Mouse (Mus musculus) kidney, embryonic 16.5 days (tissue): ENCODE results near the gene Dap. TPM values are rescaled to one million over a fixed set of nuclear protein-coding genes. Genes with fewer than 3 reads are reported as not detected.
A peak's percentile ranks its signal among the peaks of the same experiment; 100 is the strongest.

Experiments
- ATAC-seq: fragments of 200-750 bp; cut with Nextera tagmentation; 2 replicates; pipeline ENCODE4 v1.8.0; 2017; ENCODE audit warnings: moderate TSS enrichment; ENCODE audit not compliant: low FRiP score, low TSS enrichment
- H3K27ac ChIP-seq: fragments of 300-500 bp; sonication (generic); 2 replicates; pipeline ENCODE4 v1.5.1; 2014; ENCODE audit warnings: low read length
- H3K27me3 ChIP-seq: fragments of 300-500 bp; sonication (generic); 2 replicates; pipeline ENCODE4 v1.6.1; 2014; ENCODE audit warnings: low read length, control low read depth, mixed read lengths; ENCODE audit not compliant: insufficient read depth
- H3K36me3 ChIP-seq: fragments of 300-500 bp; sonication (generic); 2 replicates; pipeline ENCODE4 v1.6.1; 2014; ENCODE audit warnings: low read length, control low read depth, mixed read lengths; ENCODE audit not compliant: insufficient read depth
- H3K4me1 ChIP-seq: fragments of 300-500 bp; sonication (generic); 2 replicates; pipeline ENCODE4 v1.6.1; 2014; ENCODE audit warnings: low read length, control low read depth, mixed read lengths; ENCODE audit not compliant: insufficient read depth
- H3K4me2 ChIP-seq: fragments of 300-500 bp; sonication (generic); replicated peaks from 2 replicates; pipeline ENCODE4 v1.6.1; 2014; ENCODE audit warnings: low read depth, low read length
- H3K4me3 ChIP-seq: fragments of 300-500 bp; sonication (generic); 2 replicates; pipeline ENCODE4 v1.5.1; 2014; ENCODE audit warnings: mild to moderate bottlenecking, low read length
- H3K9ac ChIP-seq: fragments of 300-500 bp; sonication (generic); replicated peaks from 2 replicates; pipeline ENCODE4 v1.6.1; 2014; ENCODE audit warnings: low read length
- H3K9me3 ChIP-seq: fragments of 300-500 bp; sonication (generic); 2 replicates; pipeline ENCODE4 v1.6.1; 2016; ENCODE audit warnings: low read length, control low read depth
- WGBS: fragments of 180-500 bp; shearing (Covaris S2); extraction: QIAGEN DNeasy Blood & Tissue Kit; methylation state at CpG from one replicate; pipeline ENCODE4 v1.1.7; 2014; 5-methylcytosine and 5-hydroxymethylcytosine counted together
- polyA plus RNA-seq: library from polyadenylated mRNA; unstranded; fragments of >200 nt; fragmentation: Nextera tagmentation; extraction: Ambion mirVana; gene quantifications from 2 replicates; pipeline ENCODE4 v1.2.1, GENCODE M21; 2015

Gene Dap
- polyA plus RNA-seq, 1 experiment from 2014 or later: 78.3 TPM

DNA sequence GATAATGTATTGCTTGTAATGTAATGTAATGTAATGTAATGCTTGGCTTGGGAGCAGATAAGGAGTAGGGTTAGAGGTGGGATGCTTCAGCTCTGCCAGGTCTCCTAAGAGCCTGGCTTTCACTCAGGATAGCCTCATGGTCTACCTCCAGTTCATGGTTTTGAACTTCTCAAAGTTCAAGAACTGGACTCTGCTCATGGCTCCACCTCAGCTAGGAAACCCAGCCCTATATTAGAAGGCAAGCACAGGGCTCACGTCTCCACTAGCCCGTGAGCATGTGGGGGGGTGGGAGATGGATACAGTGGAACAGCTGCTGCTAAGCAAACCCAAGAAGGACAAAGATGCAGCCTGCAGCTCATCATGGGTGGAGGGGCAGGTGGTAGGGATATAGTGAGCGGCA lies 61.6 kb downstream of the Dap start:
- H3K4me2 ChIP-seq: no peak overlapping the region
- H3K27me3 ChIP-seq: no peaks in the 10 kb centered on the region
- no peaks in the 10 kb centered on the region for H3K4me1 ChIP-seq
- ATAC-seq: no peak
- no peak overlapping the region for H3K9ac ChIP-seq
- no peak overlapping the region for H3K4me3 ChIP-seq
- no peaks in the 10 kb centered on the region for H3K36me3 ChIP-seq
- no peaks in the 10 kb centered on the region for H3K9me3 ChIP-seq
- WGBS: 85% methylated on average over 3 of the region's 3 CpGs
- H3K27ac ChIP-seq: no peak overlapping the region

DNA sequence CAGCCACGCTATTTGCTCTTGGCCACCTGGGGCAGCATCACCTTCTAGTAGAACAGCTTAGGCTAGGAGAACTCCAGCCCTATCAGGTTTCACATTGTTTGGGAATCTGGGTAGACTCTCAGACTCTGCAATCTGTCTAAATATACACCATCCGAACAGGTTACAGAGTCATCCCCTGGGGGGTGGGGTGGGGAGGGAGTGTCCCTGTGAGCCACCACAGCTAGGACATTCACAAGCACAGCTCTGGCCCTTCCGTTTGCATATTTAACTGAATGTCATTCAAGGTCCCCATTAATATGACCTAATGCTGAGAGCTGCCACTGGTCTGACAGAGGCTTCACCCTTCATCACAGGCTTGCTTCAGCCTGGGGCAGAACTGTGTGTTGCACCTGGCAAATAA lies 68.5 kb downstream of the Dap start:
- Histone ChIP-seq H3K9ac (no peak overlapping the region), H3K27me3 (peaks cover 23% of the 10 kb centered on the region), H3K4me3 (no peak overlapping the region), H3K36me3 (no peaks in the 10 kb centered on the region), H3K4me1 (peaks cover 9% of the 10 kb centered on the region), H3K4me2 (no peak overlapping the region), H3K9me3 (no peaks in the 10 kb centered on the region), H3K27ac (no peak overlapping the region)
- 26% methylated on average over 3 of the region's 3 CpGs for WGBS
- ATAC-seq: peak; percentile 50

DNA sequence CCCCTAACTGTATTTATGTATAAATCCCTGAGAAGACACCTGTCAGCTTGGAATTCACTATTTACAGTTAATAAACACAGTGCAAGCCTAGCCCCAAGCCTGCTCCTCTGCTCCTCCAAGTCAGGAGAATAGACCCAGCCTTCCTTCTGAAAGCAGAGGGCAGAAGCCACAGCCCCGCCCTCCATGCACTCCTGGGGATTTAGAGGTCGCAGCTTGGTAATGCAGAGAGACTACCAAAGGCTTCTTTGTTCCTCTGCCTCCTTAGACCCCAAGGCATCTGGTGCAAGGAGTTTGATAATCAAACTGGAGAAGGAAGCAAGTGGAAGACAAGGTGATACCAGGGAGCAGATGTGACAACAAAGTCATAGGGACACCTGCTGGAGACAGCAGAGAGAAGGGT lies 70.2 kb downstream of the Dap start:
- Histone ChIP-seq H3K4me2 (no peak overlapping the region), H3K4me3 (no peak overlapping the region), H3K27ac (no peak overlapping the region), H3K9me3 (no peaks in the 10 kb centered on the region), H3K4me1 (peaks cover 13% of the 10 kb centered on the region), H3K36me3 (no peaks in the 10 kb centered on the region), H3K27me3 (peaks cover 31% of the 10 kb centered on the region), H3K9ac (no peak overlapping the region)
- 34% methylated on average over 2 of the region's 2 CpGs for WGBS
- no peak for ATAC-seq

DNA sequence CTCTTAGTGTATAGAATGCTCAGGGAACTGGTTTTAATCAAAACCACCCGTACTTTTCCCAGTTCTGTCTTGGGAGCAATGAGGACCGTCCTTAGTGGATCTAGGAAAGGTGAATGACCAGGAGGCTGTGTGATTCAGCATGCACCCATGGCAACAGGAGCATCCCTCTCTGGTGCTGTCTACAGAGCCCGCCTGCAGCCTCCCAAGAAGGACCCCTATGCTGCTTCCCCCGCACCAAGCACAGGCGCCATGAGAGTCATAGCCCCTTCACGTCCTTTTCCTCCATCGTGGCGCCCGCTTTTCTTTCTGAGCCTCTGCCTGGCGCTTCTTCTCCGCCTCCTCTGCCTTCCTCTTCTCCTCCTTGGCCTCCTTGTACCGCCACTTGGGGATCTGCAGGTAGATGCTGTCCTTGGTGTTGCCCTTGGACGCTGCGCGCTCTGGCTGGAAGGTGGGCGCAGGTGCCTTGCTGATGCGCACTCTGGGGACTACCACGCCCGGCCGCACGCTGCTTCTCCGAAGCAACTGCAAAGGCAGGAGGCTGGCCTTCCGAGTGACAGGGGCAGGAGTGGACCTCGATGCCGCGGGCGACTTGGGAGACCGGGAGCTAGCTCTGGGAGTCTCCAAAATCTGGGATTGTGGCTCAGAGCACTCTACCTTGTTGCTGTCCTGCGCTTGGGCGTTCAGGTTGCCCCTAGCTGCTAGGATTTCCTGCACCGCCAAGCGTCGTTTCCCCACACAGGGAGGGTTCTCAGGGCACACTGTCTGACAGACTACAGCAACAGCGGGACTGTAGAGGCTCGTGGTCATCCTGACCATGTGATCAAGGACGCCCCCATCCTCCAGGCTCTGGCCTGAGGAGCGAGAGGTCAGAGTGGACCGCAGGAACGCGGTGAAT lies 73.0 kb downstream of the Dap start:
- H3K27me3 ChIP-seq: peaks cover 31% of the 10 kb centered on the region
- ATAC-seq: peak; percentile 28; the same call in 1 of the 2 replicates
- peak overlapping the region; percentile 30 for H3K4me3 ChIP-seq

DNA sequence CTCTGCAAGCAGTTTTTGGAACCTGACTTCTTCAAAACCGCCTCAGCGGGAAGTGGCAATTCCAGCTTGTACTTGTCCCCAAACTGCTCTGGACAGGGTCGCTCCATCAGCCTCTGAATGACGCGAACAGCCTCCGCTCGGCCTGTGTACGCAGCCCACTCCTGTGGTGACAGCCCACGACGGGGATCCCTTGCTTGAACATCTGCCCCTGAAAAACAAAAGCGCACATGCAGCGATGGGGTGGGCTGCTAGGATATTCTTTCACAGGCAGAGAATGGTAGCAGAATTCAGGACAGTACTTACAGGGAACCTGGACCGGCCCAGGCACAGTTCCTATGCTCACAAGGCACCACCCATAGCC lies 73.6 kb downstream of the Dap start:
- Histone ChIP-seq H3K27ac (no peak overlapping the region), H3K4me2 (peak overlapping the region; percentile 38), H3K9ac (no peak overlapping the region), H3K4me3 (peak overlapping the region; percentile 30), H3K9me3 (no peaks in the 10 kb centered on the region), H3K27me3 (peaks cover 31% of the 10 kb centered on the region), H3K36me3 (no peaks in the 10 kb centered on the region), H3K4me1 (peaks cover 18% of the 10 kb centered on the region)
- 23% methylated on average over 13 of the region's 13 CpGs for WGBS
- peak; percentile 36; the same call in 1 of the 2 replicates for ATAC-seq

More for the DNA sequence above, 73.0 kb downstream of the Dap start:
- Histone ChIP-seq H3K9me3 (no peaks in the 10 kb centered on the region), H3K9ac (no peak overlapping the region), H3K4me1 (peaks cover 18% of the 10 kb centered on the region), H3K36me3 (no peaks in the 10 kb centered on the region), H3K27ac (no peak overlapping the region), H3K4me2 (peak overlapping the region; percentile 38)
- WGBS: 12% methylated on average over 40 of the region's 40 CpGs

DNA sequence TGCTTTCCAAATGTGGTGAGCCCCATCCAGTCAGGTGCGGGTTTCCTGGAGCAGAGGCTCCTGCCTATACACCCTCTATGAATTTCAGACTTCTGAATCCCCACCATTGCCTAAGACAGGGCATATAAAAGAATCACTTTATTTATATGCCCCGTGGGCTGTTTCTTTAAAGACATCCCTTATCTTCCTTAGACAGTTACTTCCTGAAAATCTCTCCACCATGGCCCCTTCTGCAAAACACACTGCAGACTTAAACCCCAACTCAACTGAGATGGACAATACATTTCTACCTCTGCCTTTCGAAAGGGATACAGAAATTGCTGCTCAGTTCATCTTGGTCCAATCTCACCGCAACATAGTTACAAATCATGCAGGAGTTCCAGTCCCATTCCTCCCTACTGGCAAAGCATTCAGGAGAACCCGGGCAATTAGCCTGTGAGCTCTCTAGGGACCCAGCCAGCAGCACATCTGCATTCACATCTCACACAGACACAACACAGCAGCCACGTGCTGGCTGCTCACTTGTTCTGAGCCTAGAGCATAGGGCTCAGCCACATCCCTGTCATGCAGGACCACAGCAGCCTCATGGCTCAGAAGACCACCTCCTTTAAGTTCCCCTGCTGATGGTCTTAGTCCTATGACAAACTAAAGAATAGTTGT lies 75.3 kb downstream of the Dap start:
- Histone ChIP-seq H3K27me3 (peaks cover 31% of the 10 kb centered on the region), H3K9me3 (no peaks in the 10 kb centered on the region), H3K4me3 (no peak overlapping the region), H3K27ac (no peak overlapping the region), H3K4me2 (no peak overlapping the region), H3K9ac (no peak overlapping the region), H3K36me3 (no peaks in the 10 kb centered on the region), H3K4me1 (peaks cover 18% of the 10 kb centered on the region)
- 53% methylated on average over 6 of the region's 6 CpGs for WGBS
- ATAC-seq: no peak

DNA sequence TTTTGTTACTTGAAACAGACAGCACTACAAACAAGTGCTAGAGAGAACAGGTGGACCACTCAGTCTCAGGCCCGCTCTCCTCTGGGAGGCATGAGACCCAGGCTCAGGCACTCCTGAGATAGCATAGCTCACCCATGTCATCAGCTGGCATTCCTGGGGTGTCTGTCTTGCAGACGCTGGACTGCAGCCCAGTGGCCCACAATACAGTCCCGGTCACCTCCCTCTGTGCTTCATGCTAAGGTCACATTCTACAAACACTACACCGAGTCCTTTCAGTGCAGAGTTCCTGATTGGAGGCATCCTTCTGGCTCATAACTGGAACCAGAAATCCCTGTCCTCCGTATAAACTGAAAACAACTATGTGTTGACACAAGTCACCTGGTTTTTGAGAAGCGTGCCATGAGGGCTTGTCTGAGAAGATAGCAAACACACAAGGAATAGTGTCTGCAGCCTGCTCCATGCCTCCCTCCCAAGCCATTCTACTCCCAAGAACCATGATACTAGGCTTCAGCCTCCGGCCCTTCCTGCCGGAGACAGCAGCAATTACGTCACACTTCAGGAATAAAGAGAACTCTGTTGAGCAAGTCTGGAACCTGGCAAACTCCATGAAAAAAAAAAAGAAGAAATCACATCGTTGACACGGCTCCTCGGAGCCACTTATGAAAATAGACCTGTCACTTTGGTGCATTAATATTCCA lies 78.3 kb downstream of the Dap start:
- no peak for ATAC-seq
- 48% methylated on average over 12 of the region's 12 CpGs for WGBS
- H3K9me3 ChIP-seq: no peaks in the 10 kb centered on the region
- H3K36me3 ChIP-seq: no peaks in the 10 kb centered on the region
- no peak overlapping the region for H3K27ac ChIP-seq
- H3K9ac ChIP-seq: no peak overlapping the region
- no peak overlapping the region for H3K4me2 ChIP-seq
- peaks cover 11% of the 10 kb centered on the region for H3K4me1 ChIP-seq
- peaks cover 10% of the 10 kb centered on the region for H3K27me3 ChIP-seq
- H3K4me3 ChIP-seq: no peak overlapping the region

DNA sequence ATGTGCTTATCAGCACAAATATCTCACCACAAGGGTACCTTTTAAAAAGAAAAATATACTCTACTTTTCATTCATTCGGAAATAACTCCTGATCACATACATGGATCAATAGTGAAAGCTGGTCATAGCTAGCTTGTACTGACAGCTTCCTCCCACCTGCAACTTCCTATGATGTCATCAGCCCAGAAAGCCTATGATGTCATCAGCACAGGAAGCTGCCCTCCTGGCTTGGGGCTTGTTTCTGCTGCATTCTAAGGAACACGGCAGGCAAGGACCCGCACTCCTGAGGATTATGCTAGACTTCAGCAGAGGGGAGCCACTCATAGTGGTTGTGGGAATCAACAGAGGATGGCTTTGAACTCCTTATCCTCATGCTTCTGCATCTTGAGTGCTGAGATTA lies 80.2 kb downstream of the Dap start:
- Histone ChIP-seq H3K9me3 (no peaks in the 10 kb centered on the region), H3K27me3 (no peaks in the 10 kb centered on the region), H3K36me3 (no peaks in the 10 kb centered on the region), H3K4me1 (peaks cover 5% of the 10 kb centered on the region; the same call in 1 of the 2 replicates), H3K27ac (no peak overlapping the region), H3K9ac (no peak overlapping the region), H3K4me2 (no peak overlapping the region), H3K4me3 (no peak overlapping the region)
- WGBS: 86% methylated on average over 3 of the region's 3 CpGs
- no peak for ATAC-seq

DNA sequence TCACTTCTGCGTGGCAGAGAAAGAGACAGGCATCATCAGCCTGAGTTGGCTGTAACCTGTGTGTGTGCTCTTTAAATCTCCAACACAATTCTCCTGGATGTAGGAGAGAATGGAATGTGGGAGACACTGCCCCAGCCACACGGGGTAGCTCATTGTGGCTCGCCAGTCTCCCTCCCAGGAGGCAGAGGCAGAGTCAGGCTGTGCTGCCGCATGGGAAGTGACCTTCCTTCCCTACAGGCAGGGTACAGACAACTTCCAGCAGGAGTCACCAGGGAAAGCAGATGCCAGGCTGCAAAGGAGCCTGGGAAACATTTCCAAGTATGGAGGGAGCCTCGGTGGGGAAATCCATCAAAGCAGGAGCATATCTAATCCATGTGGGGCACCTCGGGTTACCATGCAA lies 81.1 kb downstream of the Dap start:
- Histone ChIP-seq H3K9ac (no peak overlapping the region), H3K36me3 (no peaks in the 10 kb centered on the region), H3K4me3 (no peak overlapping the region), H3K4me2 (no peak overlapping the region), H3K4me1 (no peaks in the 10 kb centered on the region; the same call in 1 of the 2 replicates), H3K27ac (no peak overlapping the region), H3K9me3 (no peaks in the 10 kb centered on the region; the same call in 1 of the 2 replicates), H3K27me3 (no peaks in the 10 kb centered on the region)
- no peak for ATAC-seq
- whole genome bisulfite sequencing: 59% methylated on average over 6 of the region's 6 CpGs
